24 mouse cellular contexts compared by ENCODE assay signal in the genomic region with DNA sequence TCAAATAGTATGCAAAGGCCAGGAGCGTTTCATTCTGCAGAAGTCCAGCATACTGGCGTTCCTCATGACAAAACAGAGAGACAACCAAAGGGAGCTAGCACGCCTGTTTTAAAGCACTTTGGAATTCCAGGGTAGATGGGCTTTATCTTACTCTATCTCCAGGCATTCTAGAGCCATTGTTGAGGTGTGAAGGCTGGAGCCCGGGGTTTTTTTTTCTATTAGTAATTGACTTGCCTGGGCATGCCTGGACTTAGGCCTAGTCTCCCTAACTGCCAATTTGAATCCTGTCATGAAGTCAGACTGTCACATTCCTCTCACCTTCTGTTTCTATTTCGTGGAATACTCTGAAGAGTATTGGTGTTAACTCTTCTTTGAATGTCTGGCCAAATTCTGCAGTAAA.
DNase-seq lines count a peak whose midpoint lies in the region; ATAC-seq and TF ChIP-seq lines count a peak whose summit lies in the region.
"Had no signal": no experiment of that assay in that cellular context is flagged by ENCODE, and none has a peak within 500 bp of the region (broad histone marks: within the 10 kb centered on the region; RNA-seq: fewer than 3 reads in every experiment).

No protein-coding gene starts in this region.

- TF ChIP-seq CTCF in CH12.LX (conservative IDR thresholded peaks at IDR 0.05 in 1 of 2, IDR thresholded peaks at IDR 0.05 in 1 of 2; ENCODE audit: low read depth in 2 of 2, low read length in 2 of 2) = no peak

- peak; percentile 45; the same call in 1 of the 2 replicates for TF ChIP-seq EP300 in CH12.LX (IDR thresholded peaks at IDR 0.05; ENCODE audit: low read length)

- no peaks in the 10 kb centered on the region for H3K9me3 ChIP-seq in heart, embryonic 12.5 days (replicated peaks)
- H3K9me3 ChIP-seq in CH12.LX (replicated peaks; ENCODE audit: low read length) (no peaks in the 10 kb centered on the region), ES-E14 (ENCODE audit: control insufficient read depth, insufficient read depth, low read depth, low read length) (no peaks in the 10 kb centered on the region)
- H3K9me3 ChIP-seq in limb, embryonic 10.5 days (replicated peaks) = no peaks in the 10 kb centered on the region
- H3K9me3 ChIP-seq in midbrain, embryonic 16.5 days (replicated peaks; ENCODE audit: control insufficient read depth, low read length, poor library complexity, severe bottlenecking) = no peaks in the 10 kb centered on the region
- H3K9me3 ChIP-seq: forebrain, embryonic 10.5 days; forebrain, embryonic 13.5 days; G1E; heart, embryonic 13.5 days; hindbrain, embryonic 12.5 days; intestine, embryonic 15.5 days had no signal

- no peak for TF ChIP-seq POLR2A in CH12.LX (IDR thresholded peaks at IDR 0.05; ENCODE audit: low read depth, low read length)

- TF ChIP-seq RAD21 in CH12.LX (IDR thresholded peaks at IDR 0.05; ENCODE audit: low read depth, low read length) = no peak

- H3K27ac ChIP-seq in heart, embryonic 12.5 days (ENCODE audit: poor library complexity, severe bottlenecking) = no peak overlapping the region
- H3K27ac ChIP-seq in CH12.LX (ENCODE audit: insufficient read depth, low read depth) (no peak overlapping the region), ES-E14 (ENCODE audit: insufficient read depth, low read depth, low read length, poor library complexity, severe bottlenecking) (no peak overlapping the region; the same call in 1 of the 2 replicates)
- no peak overlapping the region for H3K27ac ChIP-seq in limb, embryonic 10.5 days
- H3K27ac ChIP-seq in midbrain, embryonic 16.5 days (ENCODE audit: low read length) = no peak overlapping the region
- H3K27ac ChIP-seq: forebrain, embryonic 10.5 days; forebrain, embryonic 13.5 days; heart, embryonic 13.5 days; hindbrain, embryonic 12.5 days; intestine, embryonic 15.5 days had no signal

- H3K4me1 ChIP-seq in heart, embryonic 12.5 days (replicated peaks) = no peaks in the 10 kb centered on the region
- H3K4me1 ChIP-seq in CH12.LX (ENCODE audit: control insufficient read depth in 1 of 2, insufficient read depth in 2 of 2) (peaks cover 24 to 49% of the 10 kb centered on the region in 2 experiments), ES-E14 (ENCODE audit: control insufficient read depth in 2 of 2, insufficient read depth in 2 of 2, low read length in 2 of 2, poor library complexity in 1 of 2) (peaks cover 0 to 2% of the 10 kb centered on the region in 2 experiments; a peak in 1 of 4 replicates)
- H3K4me1 ChIP-seq in limb, embryonic 10.5 days = no peaks in the 10 kb centered on the region
- H3K4me1 ChIP-seq in midbrain, embryonic 16.5 days (ENCODE audit: control insufficient read depth, insufficient read depth, low read length) = no peaks in the 10 kb centered on the region
- H3K4me1 ChIP-seq: forebrain, embryonic 10.5 days; forebrain, embryonic 13.5 days; intestine, embryonic 15.5 days had no signal

- H3K4me3 ChIP-seq in heart, embryonic 12.5 days = no peak overlapping the region
- H3K4me3 ChIP-seq in CH12.LX (replicated peaks in 1 of 3; ENCODE audit: low read depth in 2 of 3, low read length in 2 of 3, poor library complexity in 1 of 3) (no peak overlapping the region), ES-E14 (ENCODE audit: insufficient read depth in 1 of 2, low read depth in 1 of 2, low read length in 2 of 2, poor library complexity in 1 of 2, severe bottlenecking in 1 of 2) (no peak overlapping the region)
- H3K4me3 ChIP-seq in limb, embryonic 10.5 days = no peak overlapping the region
- H3K4me3 ChIP-seq in midbrain, embryonic 16.5 days (ENCODE audit: low read depth, low read length) = no peak overlapping the region
- H3K4me3 ChIP-seq: forebrain, embryonic 10.5 days; forebrain, embryonic 13.5 days; heart, embryonic 13.5 days; hindbrain, embryonic 12.5 days; intestine, embryonic 15.5 days had no signal

- peak; percentile 53 for DNase-seq in heart, adult 11 months
- DNase-seq in CH12.LX (ENCODE audit: extremely low read depth) (peak; percentile 29), ES-E14 (ENCODE audit: low read depth, low spot score) (no peak)
- peak; percentile 16 for DNase-seq in limb, embryonic 10.5 days (ENCODE audit: low spot score)
- DNase-seq in right cerebral cortex, postnatal 25 days = no peak
- DNase-seq: adrenal gland, adult 8-10 months; adrenal gland, postnatal 25 days; cerebellum, adult 18-20 months; cerebellum, adult 9-10 months; gastrocnemius, postnatal 10 days; gastrocnemius, postnatal 36 days; heart, postnatal 14 days had no signal

- no peak overlapping the region for H3K9ac ChIP-seq in heart, embryonic 12.5 days
- peak overlapping the region; percentile 54; the same call in 1 of the 2 replicates for H3K9ac ChIP-seq in CH12.LX (ENCODE audit: insufficient read depth, low read depth)
- no peak overlapping the region for H3K9ac ChIP-seq in ES-E14 (ENCODE audit: insufficient read depth, low read depth, low read length, poor library complexity, severe bottlenecking)
- H3K9ac ChIP-seq in midbrain, embryonic 16.5 days (ENCODE audit: low read depth, low read length) = no peak overlapping the region
- H3K9ac ChIP-seq: forebrain, embryonic 13.5 days; heart, embryonic 13.5 days; hindbrain, embryonic 12.5 days; intestine, embryonic 15.5 days had no signal

- H3K27me3 ChIP-seq in heart, embryonic 12.5 days (replicated peaks) = no peaks in the 10 kb centered on the region
- no peaks in the 10 kb centered on the region for H3K27me3 ChIP-seq in CH12.LX (replicated peaks)
- H3K27me3 ChIP-seq in limb, embryonic 10.5 days (ENCODE audit: low read depth, poor library complexity, severe bottlenecking) = no peaks in the 10 kb centered on the region
- no peaks in the 10 kb centered on the region for H3K27me3 ChIP-seq in midbrain, embryonic 16.5 days (ENCODE audit: control insufficient read depth, insufficient read depth, low read depth, low read length)
- H3K27me3 ChIP-seq: forebrain, embryonic 13.5 days; heart, embryonic 13.5 days; hindbrain, embryonic 12.5 days; intestine, embryonic 15.5 days; Patski had no signal

- WGBS in heart, embryonic 12.5 days = 33% methylated on average over 5 of the region's 5 CpGs
- WGBS in limb, embryonic 10.5 days = 60% methylated on average over 5 of the region's 5 CpGs
- 71% methylated on average over 5 of the region's 5 CpGs for WGBS in midbrain, embryonic 16.5 days

- dilution Hi-C loops in CH12.LX (cut with MboI; ENCODE audit: extremely low pct_ligation_motif_present, extremely low pct_unique_long_range_greater_than_20kb, low sequenced_read_pairs) = no loop called here

- no peak for ATAC-seq in heart, embryonic 12.5 days (ENCODE audit: insufficient number of reproducible peaks, low FRiP score)
- ATAC-seq in midbrain, embryonic 16.5 days = no peak
- ATAC-seq: activated CD4-positive, CD25-positive, alpha-beta regulatory T cell, adult 4 months; forebrain, embryonic 13.5 days; forebrain, embryonic 16.5 days; hindbrain, embryonic 16.5 days; intestine, embryonic 15.5 days; Patski had no signal

- in situ Hi-C loops in CH12.LX (cut with MboI; ENCODE audit: low pct_ligation_motif_present, low pct_unique_long_range_greater_than_20kb, low sequenced_read_pairs) (loop anchor here (25.0 kb wide), 1 partner anchor 654 kb away; the partner anchor contains the start of gene Bcl2), ES-E14 (cut with MboI; ENCODE audit: low sequenced_read_pairs in 2 of 2, unreplicated experiment in 2 of 2) (loop anchor here in 1 of 2 experiments (25.0 kb wide), 1 partner anchor 329 kb away; no protein-coding TSS in a partner anchor)

- H3K79me2 ChIP-seq in CH12.LX (replicated peaks; ENCODE audit: control insufficient read depth, extremely low read depth, insufficient read depth, poor library complexity, severe bottlenecking) = no peaks in the 10 kb centered on the region

- H3K36me3 ChIP-seq in heart, embryonic 12.5 days = no peaks in the 10 kb centered on the region
- H3K36me3 ChIP-seq in CH12.LX (replicated peaks in 1 of 2; ENCODE audit: control insufficient read depth in 1 of 2, insufficient read depth in 1 of 2, low read length in 1 of 2) (no peaks in the 10 kb centered on the region), ES-E14 (ENCODE audit: control insufficient read depth, insufficient read depth, low read length, poor library complexity, severe bottlenecking) (no peaks in the 10 kb centered on the region)
- no peaks in the 10 kb centered on the region for H3K36me3 ChIP-seq in limb, embryonic 10.5 days
- no peaks in the 10 kb centered on the region for H3K36me3 ChIP-seq in midbrain, embryonic 16.5 days (ENCODE audit: control insufficient read depth, insufficient read depth, low read length)
- H3K36me3 ChIP-seq: forebrain, embryonic 10.5 days; G1E; heart, embryonic 13.5 days; hindbrain, embryonic 12.5 days; intestine, embryonic 15.5 days had no signal

- H3K4me2 ChIP-seq in heart, embryonic 12.5 days = no peak overlapping the region
- H3K4me2 ChIP-seq in CH12.LX (ENCODE audit: insufficient read depth, low read depth, poor library complexity, severe bottlenecking) = no peak overlapping the region
- no peak overlapping the region for H3K4me2 ChIP-seq in midbrain, embryonic 16.5 days (ENCODE audit: low read length)
- H3K4me2 ChIP-seq: forebrain, embryonic 13.5 days; heart, embryonic 13.5 days; hindbrain, embryonic 12.5 days; intestine, embryonic 15.5 days had no signal

TF ChIP-seq in CH12.LX, 34 proteins besides CTCF, POLR2A, EP300 and RAD21 (continues in another document):
- TF ChIP-seq MAZ (IDR thresholded peaks at IDR 0.05; ENCODE audit: low read depth, low read length) = no peak
- no peak for TF ChIP-seq TBP (conservative IDR thresholded peaks at IDR 0.05; ENCODE audit: low read depth, low read length)
- no peak for TF ChIP-seq CHD2 (IDR thresholded peaks at IDR 0.05; ENCODE audit: low read length)
- no peak for TF ChIP-seq SIN3A (IDR thresholded peaks at IDR 0.05; ENCODE audit: low read length)
- peak; percentile 84 for TF ChIP-seq ZNF384 (IDR thresholded peaks at IDR 0.05; ENCODE audit: low read depth, low read length)
- no peak for TF ChIP-seq JUN (IDR thresholded peaks at IDR 0.05; ENCODE audit: insufficient read depth, low read depth, low read length)
- TF ChIP-seq NRF1 (IDR thresholded peaks at IDR 0.05; ENCODE audit: low read depth, low read length) = no peak
- no peak for TF ChIP-seq MXI1 (IDR thresholded peaks at IDR 0.05; ENCODE audit: low read depth, low read length)
- no peak for TF ChIP-seq PAX5 (IDR thresholded peaks at IDR 0.05; ENCODE audit: low read length)

TF ChIP-seq in ES-E14, 5 proteins besides CTCF, POLR2A, EP300 and RAD21:
- TF ChIP-seq MAFK (IDR thresholded peaks at IDR 0.05; ENCODE audit: insufficient read depth, low read depth, low read length) (no peak), HCFC1 (IDR thresholded peaks at IDR 0.05; ENCODE audit: borderline replicate concordance, insufficient read depth, low read length) (no peak), ZNF384 (IDR thresholded peaks at IDR 0.05; ENCODE audit: low read depth, low read length) (peak; percentile 90), CHD2 (IDR thresholded peaks at IDR 0.05; ENCODE audit: low read depth, low read length) (no peak), ZC3H11A (IDR thresholded peaks at IDR 0.05; ENCODE audit: borderline replicate concordance, low read depth, low read length) (no peak)

Comparison
In these comparisons a context has a peak if more than half of its experiments do, and no peak if none do; other contexts are left out.
1. DNase-seq: peak in heart, adult 11 months (single experiment), CH12.LX (single experiment) and limb, embryonic 10.5 days (single experiment); none in ES-E14 (single experiment) and right cerebral cortex, postnatal 25 days (single experiment).